Mouse (Mus musculus): ENCODE results near the gene Gm37240. TPM values are rescaled to one million over a fixed set of nuclear protein-coding genes. Genes with fewer than 3 reads are reported as not detected.

Gm37240 gene
- polyA plus RNA-seq, 1 experiment from 2014 or later = 14.9 TPM

DNA sequence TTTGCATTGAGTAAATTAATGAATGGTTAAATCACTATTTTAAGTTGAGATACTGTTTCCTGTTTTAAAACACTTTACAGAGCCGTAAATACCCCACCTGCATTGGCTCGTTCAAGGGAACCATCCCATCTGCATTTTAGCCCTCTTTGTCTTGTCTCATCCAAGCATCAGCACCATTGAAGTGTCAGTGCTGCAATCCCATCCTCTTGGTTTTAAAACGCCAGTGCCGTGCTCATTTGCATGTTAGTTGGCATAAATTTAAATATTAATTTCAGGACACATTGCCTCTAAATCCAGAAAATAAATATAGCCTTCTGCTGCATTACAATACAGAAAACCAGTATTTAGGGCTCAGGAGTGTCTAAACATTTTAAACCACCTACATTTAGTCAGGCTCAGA is 391.2 kb downstream of the Gm37240 start:
- no peaks in the 10 kb centered on the region for H3K4me1 ChIP-seq
- H3K27ac ChIP-seq = no peak overlapping the region
- no peak overlapping the region for H3K9ac ChIP-seq
- 65% methylated on average over 4 of the region's 4 CpGs for WGBS
- H3K27me3 ChIP-seq = no peaks in the 10 kb centered on the region
- no peaks in the 10 kb centered on the region for H3K36me3 ChIP-seq
- no peak overlapping the region for H3K4me2 ChIP-seq
- no peaks in the 10 kb centered on the region for H3K9me3 ChIP-seq
- H3K4me3 ChIP-seq = no peak overlapping the region
- no peak for ATAC-seq (ENCODE audit: insufficient number of reproducible peaks, low FRiP score, low TSS enrichment, low read depth)

DNA sequence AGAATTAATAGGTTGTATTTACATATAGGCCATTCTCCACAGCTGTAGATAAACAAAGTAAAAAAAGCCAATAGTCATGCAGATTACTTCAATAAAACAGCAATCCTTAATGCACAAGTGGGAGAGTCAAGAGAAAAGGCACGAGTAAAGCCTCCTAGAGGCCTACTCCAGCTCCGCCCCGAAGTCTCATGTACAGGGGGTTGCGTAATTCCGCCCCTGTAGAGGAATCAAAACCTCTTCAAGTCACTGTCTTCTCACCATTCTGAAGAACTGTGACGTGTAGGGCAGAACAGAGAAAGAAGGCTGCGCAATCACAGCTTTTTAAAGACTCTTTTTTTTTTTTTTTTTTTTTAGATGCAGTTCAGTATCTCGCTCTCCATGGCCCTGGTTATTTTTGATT is 393.5 kb downstream of the Gm37240 start:
- Histone ChIP-seq H3K27me3 (no peaks in the 10 kb centered on the region), H3K4me1 (no peaks in the 10 kb centered on the region), H3K27ac (no peak overlapping the region), H3K9ac (no peak overlapping the region), H3K4me3 (no peak overlapping the region), H3K9me3 (no peaks in the 10 kb centered on the region), H3K4me2 (no peak overlapping the region), H3K36me3 (no peaks in the 10 kb centered on the region)
- no peak for ATAC-seq (ENCODE audit: insufficient number of reproducible peaks, low FRiP score, low TSS enrichment, low read depth)
- WGBS = 78% methylated on average over 8 of the region's 8 CpGs

DNA sequence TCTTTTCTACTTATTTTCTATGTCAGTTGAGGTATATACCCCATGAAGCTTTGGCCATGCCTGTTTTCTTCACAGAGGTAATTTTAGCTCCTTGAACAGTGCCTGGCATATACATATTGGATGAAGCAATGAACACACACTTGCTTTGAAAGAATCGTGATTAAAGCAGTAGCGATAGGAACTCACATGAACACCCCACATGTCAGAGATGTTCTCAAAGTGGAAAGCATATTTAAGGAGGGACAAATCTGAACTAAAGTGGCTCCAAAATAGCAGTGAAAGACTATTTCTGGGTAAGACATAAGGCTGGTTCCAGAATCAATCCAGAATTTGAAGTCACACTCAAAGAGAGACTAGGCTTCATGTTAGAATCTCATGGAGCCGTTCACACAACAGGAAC is 397.1 kb downstream of the Gm37240 start:
- H3K9me3 ChIP-seq = no peaks in the 10 kb centered on the region
- H3K27me3 ChIP-seq = no peaks in the 10 kb centered on the region

DNA sequence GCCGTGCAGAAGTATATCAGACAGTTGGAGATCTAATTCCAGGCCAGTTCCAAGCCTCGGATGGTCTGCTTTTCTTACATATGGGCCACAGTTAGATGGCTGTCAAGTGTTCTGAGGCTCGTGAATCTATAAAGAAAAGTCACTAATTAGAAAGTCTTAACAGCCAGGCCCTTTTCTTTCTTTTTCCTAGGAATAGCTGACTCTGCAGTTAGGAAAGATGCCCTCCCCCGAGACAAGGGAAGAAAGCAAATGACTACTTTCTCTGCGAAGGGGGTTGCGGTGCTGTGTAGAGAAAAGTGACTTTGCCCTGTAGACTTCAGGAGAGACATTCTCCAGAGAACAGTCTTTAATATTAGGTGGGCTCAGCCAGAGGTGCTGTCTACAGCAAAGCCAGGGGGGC is 399.9 kb downstream of the Gm37240 start:
- Histone ChIP-seq H3K4me3 (no peak overlapping the region), H3K36me3 (no peaks in the 10 kb centered on the region), H3K9ac (no peak overlapping the region), H3K27ac (no peak overlapping the region), H3K27me3 (no peaks in the 10 kb centered on the region), H3K4me1 (no peaks in the 10 kb centered on the region), H3K4me2 (no peak overlapping the region), H3K9me3 (no peaks in the 10 kb centered on the region)
- ATAC-seq (ENCODE audit: insufficient number of reproducible peaks, low FRiP score, low TSS enrichment, low read depth) = no peak
- 73% methylated on average over 6 of the region's 6 CpGs for WGBS

More for the DNA sequence above, 397.1 kb downstream of the Gm37240 start:
- Histone ChIP-seq H3K4me2 (no peak overlapping the region), H3K4me1 (no peaks in the 10 kb centered on the region), H3K9ac (no peak overlapping the region), H3K36me3 (no peaks in the 10 kb centered on the region), H3K4me3 (no peak overlapping the region), H3K27ac (no peak overlapping the region)
- WGBS = 86% methylated on average over 3 of the region's 3 CpGs
- no peak for ATAC-seq (ENCODE audit: insufficient number of reproducible peaks, low FRiP score, low TSS enrichment, low read depth)

DNA sequence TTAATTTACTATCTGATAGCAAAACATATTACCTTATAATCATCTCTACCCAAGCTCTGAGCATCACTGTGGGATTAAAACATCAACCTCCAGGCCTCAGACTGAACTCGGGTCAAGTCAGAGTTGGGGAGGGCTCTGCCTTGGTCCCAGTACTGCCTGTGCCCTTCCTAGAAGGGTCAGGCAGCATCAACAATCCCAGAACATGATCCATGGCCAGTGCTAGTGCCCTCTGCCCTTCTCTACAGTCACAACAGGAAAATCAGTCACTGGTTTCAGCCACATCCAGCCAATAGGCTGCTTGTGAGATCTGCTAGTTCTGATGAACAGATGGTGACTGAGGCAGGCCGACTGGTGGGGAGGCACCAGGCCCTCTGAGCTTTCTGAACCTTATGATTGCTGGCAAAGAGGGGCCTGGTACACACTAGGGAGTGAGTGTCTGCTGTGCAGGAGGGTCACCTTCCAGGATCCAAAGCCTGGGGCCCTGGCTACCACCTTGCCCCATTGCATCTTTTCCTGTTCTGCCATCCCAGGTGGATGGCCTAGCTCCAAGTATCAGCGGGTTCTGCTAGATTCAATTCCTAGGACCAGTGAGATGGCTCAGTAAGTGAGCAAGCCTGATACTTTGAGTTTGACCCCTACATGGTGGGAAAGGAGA is 401.7 kb downstream of the Gm37240 start:
- Histone ChIP-seq H3K4me1 (no peaks in the 10 kb centered on the region), H3K9me3 (no peaks in the 10 kb centered on the region), H3K4me2 (no peak overlapping the region), H3K4me3 (no peak overlapping the region), H3K27me3 (no peaks in the 10 kb centered on the region), H3K9ac (no peak overlapping the region), H3K27ac (no peak overlapping the region), H3K36me3 (no peaks in the 10 kb centered on the region)
- WGBS = 60% methylated on average over 3 of the region's 3 CpGs
- ATAC-seq (ENCODE audit: insufficient number of reproducible peaks, low FRiP score, low TSS enrichment, low read depth) = no peak

DNA sequence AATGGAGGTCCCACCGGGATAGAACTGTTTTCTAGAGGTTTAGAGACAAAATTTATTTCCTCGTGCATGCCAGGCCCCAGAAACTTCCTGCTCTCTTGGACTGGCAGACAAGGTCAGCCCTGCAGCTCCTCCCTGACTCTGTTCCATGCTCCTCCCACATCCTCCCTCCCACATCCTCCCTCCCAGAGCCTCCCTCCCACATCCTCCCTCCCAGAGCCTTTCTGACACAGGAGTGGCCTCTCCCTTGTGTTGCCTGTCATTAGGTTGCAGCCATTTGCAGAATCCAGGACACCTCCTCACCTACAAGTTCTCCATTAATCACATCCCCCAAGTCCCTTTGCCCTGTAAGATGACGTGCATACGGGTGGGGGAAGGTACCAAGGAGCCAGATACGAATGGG is 404.7 kb downstream of the Gm37240 start:
- H3K36me3 ChIP-seq = no peaks in the 10 kb centered on the region
- no peak overlapping the region for H3K27ac ChIP-seq
- H3K9ac ChIP-seq = no peak overlapping the region
- H3K4me1 ChIP-seq = no peaks in the 10 kb centered on the region
- WGBS = 29% methylated on average over 5 of the region's 5 CpGs
- no peak overlapping the region for H3K4me3 ChIP-seq
- H3K9me3 ChIP-seq = no peaks in the 10 kb centered on the region
- no peaks in the 10 kb centered on the region for H3K27me3 ChIP-seq
- no peak overlapping the region for H3K4me2 ChIP-seq
- ATAC-seq (ENCODE audit: insufficient number of reproducible peaks, low FRiP score, low TSS enrichment, low read depth) = no peak

DNA sequence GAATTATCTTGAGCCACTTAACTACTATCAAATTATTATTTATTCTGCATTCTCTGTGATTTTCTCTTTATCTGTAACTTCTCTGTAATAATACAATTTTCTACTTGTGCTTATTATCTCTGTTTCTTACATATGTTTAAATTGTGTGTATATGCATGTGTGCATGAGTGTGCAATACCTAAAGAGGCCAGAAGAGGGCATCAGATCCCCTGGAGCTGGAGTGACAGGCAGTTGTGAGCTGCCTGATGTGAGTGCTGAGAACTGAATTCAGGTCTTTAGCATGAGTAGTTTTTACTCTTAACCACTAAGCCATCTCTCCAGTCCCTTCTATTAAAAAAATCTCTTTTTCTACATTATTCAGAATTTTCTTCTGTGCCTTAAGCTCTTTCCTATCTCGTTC is 406.7 kb downstream of the Gm37240 start:
- Histone ChIP-seq H3K9ac (no peak overlapping the region), H3K27ac (no peak overlapping the region), H3K36me3 (no peaks in the 10 kb centered on the region), H3K9me3 (no peaks in the 10 kb centered on the region), H3K4me1 (no peaks in the 10 kb centered on the region), H3K4me3 (no peak overlapping the region), H3K4me2 (no peak overlapping the region), H3K27me3 (no peaks in the 10 kb centered on the region)
- ATAC-seq (ENCODE audit: insufficient number of reproducible peaks, low FRiP score, low TSS enrichment, low read depth) = no peak
- WGBS = 93% methylated on average over 1 of the region's 1 CpGs

DNA sequence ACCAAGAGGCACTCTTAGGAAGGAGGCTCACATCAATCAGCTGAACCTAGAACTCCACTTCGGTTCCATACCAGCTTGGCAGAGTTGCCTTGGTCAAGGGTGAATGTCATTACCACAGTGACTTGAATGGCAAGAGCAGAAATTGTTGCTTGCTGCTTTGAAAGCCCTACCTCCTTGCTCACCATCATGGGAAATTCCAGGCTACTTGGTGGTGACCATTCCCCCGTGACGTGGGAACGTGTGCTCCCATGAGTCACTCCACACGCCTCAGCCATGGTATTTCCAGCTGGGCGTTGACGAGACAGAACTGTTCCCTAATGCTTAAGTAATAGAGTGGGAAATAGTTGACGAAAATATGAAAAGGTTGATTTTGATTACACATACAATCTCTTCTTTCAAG is 408.6 kb downstream of the Gm37240 start:
- Histone ChIP-seq H3K4me3 (no peak overlapping the region), H3K27me3 (no peaks in the 10 kb centered on the region), H3K9ac (no peak overlapping the region), H3K36me3 (no peaks in the 10 kb centered on the region), H3K4me1 (no peaks in the 10 kb centered on the region), H3K9me3 (no peaks in the 10 kb centered on the region), H3K27ac (no peak overlapping the region), H3K4me2 (no peak overlapping the region)
- WGBS = 84% methylated on average over 8 of the region's 8 CpGs
- ATAC-seq (ENCODE audit: insufficient number of reproducible peaks, low FRiP score, low TSS enrichment, low read depth) = no peak

DNA sequence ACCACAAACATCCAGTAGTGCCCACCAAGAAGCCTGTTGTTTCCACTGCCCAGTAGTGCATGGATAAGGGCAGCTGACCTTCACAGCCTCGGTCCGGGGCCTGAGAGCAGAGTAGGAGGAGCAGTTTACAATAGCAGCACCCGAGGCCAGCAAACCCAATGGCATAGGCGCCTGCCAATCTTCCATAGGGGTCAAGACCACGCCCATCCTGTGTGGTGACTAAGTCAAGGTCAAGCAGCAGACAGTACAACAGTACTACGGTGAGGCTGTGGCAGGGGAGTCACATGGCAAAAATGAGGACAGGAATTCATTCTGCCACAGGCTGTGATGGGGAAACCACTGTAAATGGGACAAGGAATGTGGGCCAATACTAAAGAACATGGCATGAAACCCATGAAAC is 417.6 kb downstream of the Gm37240 start:
- H3K27ac ChIP-seq = no peak overlapping the region
- H3K9ac ChIP-seq = no peak overlapping the region
- H3K36me3 ChIP-seq = no peaks in the 10 kb centered on the region
- 79% methylated on average over 6 of the region's 6 CpGs for WGBS
- no peak overlapping the region for H3K4me2 ChIP-seq
- H3K4me3 ChIP-seq = no peak overlapping the region
- ATAC-seq (ENCODE audit: insufficient number of reproducible peaks, low FRiP score, low TSS enrichment, low read depth) = no peak
- H3K4me1 ChIP-seq = no peaks in the 10 kb centered on the region
- no peaks in the 10 kb centered on the region for H3K9me3 ChIP-seq
- no peaks in the 10 kb centered on the region for H3K27me3 ChIP-seq

DNA sequence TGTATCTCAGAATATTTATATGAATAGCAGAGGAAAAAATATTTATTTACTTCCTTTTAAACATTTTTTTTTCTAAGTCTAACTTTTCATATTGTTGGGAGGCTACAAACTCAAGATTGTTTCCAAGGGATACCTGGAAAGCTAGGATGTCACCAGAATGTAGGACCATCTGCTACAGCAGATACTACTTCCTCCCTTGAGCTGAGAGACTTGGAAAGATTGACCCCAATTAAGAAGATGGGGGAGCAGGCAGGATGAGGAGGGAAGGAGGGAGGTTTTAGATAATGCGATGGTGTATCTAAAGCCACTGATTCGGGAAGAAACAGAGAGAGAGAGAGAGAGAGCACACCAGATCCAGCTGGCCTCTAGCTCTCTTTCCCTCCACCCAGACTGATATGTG is 418.3 kb downstream of the Gm37240 start:
- H3K27me3 ChIP-seq = no peaks in the 10 kb centered on the region
- H3K9ac ChIP-seq = no peak overlapping the region
- no peak for ATAC-seq (ENCODE audit: insufficient number of reproducible peaks, low FRiP score, low TSS enrichment, low read depth)
- no peaks in the 10 kb centered on the region for H3K4me1 ChIP-seq
- 83% methylated on average over 2 of the region's 2 CpGs for WGBS
- H3K27ac ChIP-seq = no peak overlapping the region
- no peak overlapping the region for H3K4me2 ChIP-seq
- H3K4me3 ChIP-seq = no peak overlapping the region
- no peaks in the 10 kb centered on the region for H3K9me3 ChIP-seq
- no peaks in the 10 kb centered on the region for H3K36me3 ChIP-seq

DNA sequence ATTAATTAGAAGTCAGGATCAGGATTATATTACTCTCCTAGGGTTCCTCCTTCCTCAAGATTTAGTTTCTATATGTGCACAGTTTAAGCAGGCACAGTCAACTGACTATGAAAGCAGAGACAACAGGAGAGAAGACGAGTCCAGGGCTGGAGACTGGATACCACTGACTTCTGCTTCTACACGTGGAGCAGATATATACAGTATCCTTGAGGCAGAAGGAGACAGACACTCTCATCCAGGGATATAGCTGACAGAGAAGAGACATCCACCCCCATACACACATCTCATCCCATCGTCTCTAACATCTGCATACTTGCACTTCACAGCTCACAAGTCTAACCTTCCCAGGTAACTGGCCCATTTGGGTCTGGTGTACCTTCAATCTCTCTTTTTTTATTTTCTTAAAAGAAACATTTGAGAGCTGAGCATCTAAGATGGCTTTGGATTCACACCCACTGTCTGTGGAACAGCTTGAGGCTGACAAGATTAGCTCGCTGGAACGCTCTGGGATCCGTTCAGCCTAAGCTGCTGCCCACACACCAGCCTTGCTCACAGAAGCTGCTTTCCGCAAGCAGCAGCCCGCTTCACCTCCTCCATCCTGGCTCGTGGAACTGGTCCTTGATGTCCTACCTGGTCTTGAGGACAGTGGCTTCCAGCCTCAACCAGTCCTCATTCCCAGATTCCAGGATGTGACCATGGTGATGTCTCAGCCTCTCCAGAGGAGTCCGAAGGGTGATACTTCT is 421.9 kb downstream of the Gm37240 start:
- Histone ChIP-seq H3K4me1 (no peaks in the 10 kb centered on the region), H3K27me3 (no peaks in the 10 kb centered on the region), H3K9ac (no peak overlapping the region), H3K4me3 (no peak overlapping the region), H3K9me3 (no peaks in the 10 kb centered on the region), H3K27ac (no peak overlapping the region), H3K36me3 (no peaks in the 10 kb centered on the region), H3K4me2 (no peak overlapping the region)
- 85% methylated on average over 10 of the region's 10 CpGs for WGBS
- no peak for ATAC-seq (ENCODE audit: insufficient number of reproducible peaks, low FRiP score, low TSS enrichment, low read depth)

DNA sequence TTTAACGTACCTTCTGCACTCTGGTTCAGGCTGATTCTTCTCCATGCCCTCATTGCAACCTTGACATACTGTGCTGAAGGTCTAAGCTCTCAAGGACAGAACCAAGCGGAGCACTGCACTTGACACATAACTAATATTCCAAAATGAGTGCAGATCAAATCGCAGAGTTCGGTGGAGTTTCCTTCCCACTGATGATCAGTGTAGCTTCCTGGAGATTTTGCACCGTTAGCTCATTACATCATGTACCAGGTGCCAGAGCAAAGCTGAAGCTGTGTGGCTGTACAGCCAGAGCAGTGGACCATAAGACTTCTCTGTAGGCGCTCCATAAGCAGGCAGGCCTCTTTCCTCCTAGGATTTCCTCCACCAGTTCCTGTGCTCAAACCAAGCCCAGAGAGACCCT is 427.3 kb downstream of the Gm37240 start:
- Histone ChIP-seq H3K4me3 (no peak overlapping the region), H3K9ac (no peak overlapping the region), H3K4me2 (no peak overlapping the region), H3K9me3 (no peaks in the 10 kb centered on the region), H3K4me1 (no peaks in the 10 kb centered on the region), H3K27me3 (no peaks in the 10 kb centered on the region), H3K27ac (no peak overlapping the region), H3K36me3 (no peaks in the 10 kb centered on the region)
- ATAC-seq (ENCODE audit: insufficient number of reproducible peaks, low FRiP score, low TSS enrichment, low read depth) = no peak
- 82% methylated on average over 6 of the region's 6 CpGs for WGBS

Measured in limb, embryonic 15.5 days (tissue).